Mouse (Mus musculus) limb, embryonic 15.5 days (tissue): Measurements from ENCODE around the gene 5730596B20Rik. TPM values are rescaled to one million over a fixed set of nuclear protein-coding genes. Genes with fewer than 3 reads are reported as not detected.

Experiments
- ATAC-seq: fragments of 200-750 bp; cut with Nextera tagmentation; 2 replicates; pipeline ENCODE4 v1.8.0; 2017; ENCODE audit warnings: low read depth, moderate TSS enrichment; ENCODE audit not compliant: insufficient number of reproducible peaks, low FRiP score, low TSS enrichment
- H3K27ac ChIP-seq: fragments of 300-500 bp; sonication (generic); 2 replicates; pipeline ENCODE4 v1.5.1; 2015; ENCODE audit warnings: moderate library complexity, mild to moderate bottlenecking, inconsistent platforms
- H3K27me3 ChIP-seq: fragments of 300-500 bp; sonication (generic); 2 replicates; pipeline ENCODE4 v1.6.1; 2015; ENCODE audit warnings: inconsistent platforms
- H3K36me3 ChIP-seq: fragments of 300-500 bp; sonication (generic); 2 replicates; pipeline ENCODE4 v1.6.1; 2015; ENCODE audit warnings: inconsistent platforms
- H3K4me1 ChIP-seq: fragments of 300-500 bp; sonication (generic); 2 replicates; pipeline ENCODE4 v1.6.1; 2015; ENCODE audit warnings: inconsistent platforms
- H3K4me2 ChIP-seq: fragments of 300-500 bp; sonication (generic); 2 replicates; pipeline ENCODE4 v1.6.1; 2015; ENCODE audit warnings: mild to moderate bottlenecking, inconsistent platforms
- H3K4me3 ChIP-seq: fragments of 300-500 bp; sonication (generic); 2 replicates; pipeline ENCODE4 v1.5.1; 2015; ENCODE audit warnings: mild to moderate bottlenecking, inconsistent platforms
- H3K9ac ChIP-seq: fragments of 300-500 bp; sonication (generic); 2 replicates; pipeline ENCODE4 v1.6.1; 2015; ENCODE audit warnings: inconsistent platforms
- H3K9me3 ChIP-seq: fragments of 300-500 bp; sonication (generic); 2 replicates; pipeline ENCODE4 v1.6.1; 2016; ENCODE audit warnings: inconsistent platforms
- WGBS: fragments of 180-500 bp; shearing (Covaris S2); methylation state at CpG from one replicate; pipeline ENCODE4 v1.1.7; 2015; 5-methylcytosine and 5-hydroxymethylcytosine counted together
- polyA plus RNA-seq: library from polyadenylated mRNA; unstranded; fragments of >200 nt; fragmentation: Nextera tagmentation; extraction: Ambion mirVana; gene quantifications from 2 replicates; pipeline ENCODE4 v1.2.1, GENCODE M21; 2015

5730596B20Rik gene
- polyA plus RNA-seq, 1 experiment from 2014 or later, result 0.26 TPM

DNA sequence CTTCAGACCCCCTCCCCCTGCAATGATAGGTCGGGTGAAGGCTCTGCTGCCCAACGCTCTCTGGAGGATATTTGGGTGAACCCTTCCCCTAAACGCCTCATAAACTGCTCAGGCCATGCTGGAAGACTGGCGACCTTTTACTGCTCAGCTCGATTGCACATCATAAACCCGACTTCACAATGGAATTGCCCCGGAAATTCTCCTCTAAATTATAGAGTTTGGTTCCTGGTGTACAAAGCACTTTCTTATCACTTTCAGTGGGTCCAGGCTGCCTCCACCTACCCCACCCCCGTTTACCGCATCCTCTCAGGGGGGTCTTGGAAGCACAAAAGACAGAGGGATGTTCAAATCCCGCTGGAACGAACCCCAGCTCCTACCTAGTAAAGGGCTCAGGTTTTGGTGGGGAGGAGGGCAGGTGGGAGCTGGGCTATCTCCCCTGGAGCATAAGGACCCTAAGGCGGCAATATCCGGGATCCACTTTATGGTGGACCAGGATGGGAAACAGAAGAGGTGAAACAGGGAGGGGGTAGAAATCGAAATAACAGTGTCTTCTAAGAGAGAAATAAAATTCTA lies 41.4 kb downstream of the 5730596B20Rik start:
- no peak overlapping the region for H3K4me3 ChIP-seq
- no peak for ATAC-seq
- H3K9me3 ChIP-seq, result no peaks in the 10 kb centered on the region
- H3K9ac ChIP-seq, result no peak overlapping the region
- H3K4me1 ChIP-seq, result peaks cover 51% of the 10 kb centered on the region
- peaks cover 32% of the 10 kb centered on the region for H3K27me3 ChIP-seq
- 0 out of 2 replicates have a peak overlapping the region, but pooled peaks have one; percentile 17 for H3K27ac ChIP-seq
- 43% methylated on average over 14 of the region's 14 CpGs for WGBS
- H3K36me3 ChIP-seq, result no peaks in the 10 kb centered on the region
- H3K4me2 ChIP-seq, result peak overlapping the region; percentile 83; the same call in 1 of the 2 replicates

DNA sequence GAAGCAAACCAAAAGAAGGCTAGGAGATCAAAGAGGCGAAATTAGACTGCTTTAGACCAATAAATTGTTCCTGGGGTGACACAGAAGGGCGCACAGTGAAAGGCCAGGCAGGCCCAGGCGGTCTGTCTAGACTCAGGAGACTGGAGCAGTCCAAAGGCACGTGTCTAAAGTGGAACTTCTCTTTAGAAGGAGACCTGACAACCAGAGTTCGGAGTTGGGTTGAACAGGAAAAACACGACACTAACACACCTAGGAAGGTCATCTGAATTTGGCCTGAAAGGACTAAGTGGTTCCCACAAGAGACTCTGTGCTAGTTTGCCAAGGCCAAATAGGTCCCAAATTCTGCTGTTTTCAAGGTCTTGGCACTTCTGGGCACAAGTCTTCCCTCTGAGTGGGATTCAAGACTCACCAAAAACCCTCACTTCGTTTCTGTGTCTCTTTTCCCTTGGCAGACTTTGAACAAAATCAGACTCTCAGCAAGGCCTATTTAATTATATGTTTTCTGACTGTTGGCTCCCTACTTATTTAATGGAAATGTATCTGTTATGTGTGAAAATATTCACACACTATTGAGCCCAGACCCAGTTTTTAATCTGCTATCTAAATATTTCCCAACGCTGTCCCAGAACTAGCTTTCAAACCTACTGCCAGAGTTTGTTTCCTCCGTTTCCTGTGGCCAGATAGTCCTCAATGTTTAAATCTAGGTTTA lies 42.1 kb downstream of the 5730596B20Rik start:
- H3K9me3 ChIP-seq, result no peaks in the 10 kb centered on the region
- H3K4me1 ChIP-seq, result peaks cover 50% of the 10 kb centered on the region
- ATAC-seq, result no peak
- H3K36me3 ChIP-seq, result no peaks in the 10 kb centered on the region
- peaks cover 30% of the 10 kb centered on the region for H3K27me3 ChIP-seq
- 75% methylated on average over 9 of the region's 9 CpGs for WGBS
- no peak overlapping the region for H3K4me3 ChIP-seq
- no peak overlapping the region for H3K9ac ChIP-seq
- 0 out of 2 replicates have a peak overlapping the region, but pooled peaks have one; percentile 17 for H3K27ac ChIP-seq
- peak overlapping the region; percentile 86 for H3K4me2 ChIP-seq

DNA sequence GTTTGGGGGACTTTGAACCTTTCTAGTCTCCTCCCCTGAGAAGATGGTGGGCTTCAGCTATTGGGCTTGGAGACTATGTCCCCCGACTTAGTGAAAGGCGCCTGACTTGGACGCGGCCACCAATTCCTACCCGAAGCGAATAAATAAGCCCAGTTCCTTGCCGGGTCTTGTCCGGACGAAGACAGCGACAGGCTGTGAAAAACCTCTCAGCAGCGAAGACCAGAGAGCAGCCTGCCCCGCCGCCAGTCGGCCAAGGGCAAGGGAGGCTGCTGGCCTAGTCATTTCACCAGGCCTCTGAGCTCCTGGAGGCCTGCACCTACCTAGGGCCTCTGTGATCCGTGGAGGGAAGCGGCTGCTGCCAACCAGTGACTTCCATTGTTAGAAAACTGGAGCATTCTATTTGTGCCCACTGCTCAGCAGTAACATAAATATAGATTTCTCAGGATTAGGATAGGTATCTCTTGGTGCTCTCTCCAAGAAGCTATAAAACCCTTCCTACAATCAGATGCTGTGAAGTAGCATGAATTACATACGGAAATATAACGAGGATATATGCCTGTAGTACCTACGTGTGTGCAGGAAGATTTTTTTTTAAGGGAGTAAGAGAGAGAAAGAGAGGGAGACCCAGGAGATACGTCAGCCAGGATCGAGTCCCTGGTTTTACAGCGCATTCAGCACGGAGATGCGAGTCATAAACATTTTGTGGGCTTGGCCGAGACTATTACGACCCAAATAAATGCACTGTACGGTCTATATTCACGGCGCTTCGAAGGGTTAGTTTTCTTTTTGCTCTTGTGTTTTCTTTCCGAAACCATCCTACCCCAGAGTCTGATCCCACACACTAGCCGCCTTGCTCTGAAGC lies 42.9 kb downstream of the 5730596B20Rik start:
- WGBS, result 35% methylated on average over 32 of the region's 32 CpGs
- Histone ChIP-seq H3K4me3 (peak overlapping the region; percentile 68), H3K9me3 (no peaks in the 10 kb centered on the region), H3K9ac (no peak overlapping the region), H3K4me1 (peaks cover 50% of the 10 kb centered on the region), H3K4me2 (peak overlapping the region; percentile 86), H3K36me3 (no peaks in the 10 kb centered on the region), H3K27ac (peak overlapping the region; percentile 95; the same call in 1 of the 2 replicates), H3K27me3 (peaks cover 21% of the 10 kb centered on the region)
- ATAC-seq, result no peak

DNA sequence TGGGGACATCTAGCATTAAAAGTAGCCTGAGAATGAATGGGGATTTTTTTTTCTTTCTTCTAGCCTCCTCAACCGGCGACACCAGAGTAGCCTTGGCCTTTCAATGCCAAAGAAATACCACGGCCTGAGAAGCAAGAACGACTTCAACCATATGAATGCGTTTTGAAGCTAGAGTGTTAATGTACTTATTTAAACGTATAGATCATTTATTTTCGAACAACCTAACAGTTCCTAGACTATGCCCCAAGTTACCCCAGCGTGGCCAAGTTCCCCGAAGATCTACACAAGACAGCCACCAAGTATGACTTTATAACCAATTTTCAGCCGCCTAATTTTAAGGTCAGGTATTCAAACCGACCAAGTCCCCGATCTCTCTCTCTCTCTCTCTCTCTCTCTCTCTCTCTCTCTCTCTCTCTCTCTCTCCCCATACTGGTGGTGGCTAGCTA lies 43.6 kb downstream of the 5730596B20Rik start:
- Histone ChIP-seq H3K4me1 (peaks cover 46% of the 10 kb centered on the region), H3K27me3 (peaks cover 16% of the 10 kb centered on the region), H3K9me3 (no peaks in the 10 kb centered on the region), H3K9ac (peak overlapping the region; percentile 66; the same call in 1 of the 2 replicates), H3K4me3 (peak overlapping the region; percentile 68), H3K4me2 (peak overlapping the region; percentile 86), H3K27ac (peak overlapping the region; percentile 95), H3K36me3 (no peaks in the 10 kb centered on the region)
- 13% methylated on average over 12 of the region's 12 CpGs for WGBS
- no peak for ATAC-seq

DNA sequence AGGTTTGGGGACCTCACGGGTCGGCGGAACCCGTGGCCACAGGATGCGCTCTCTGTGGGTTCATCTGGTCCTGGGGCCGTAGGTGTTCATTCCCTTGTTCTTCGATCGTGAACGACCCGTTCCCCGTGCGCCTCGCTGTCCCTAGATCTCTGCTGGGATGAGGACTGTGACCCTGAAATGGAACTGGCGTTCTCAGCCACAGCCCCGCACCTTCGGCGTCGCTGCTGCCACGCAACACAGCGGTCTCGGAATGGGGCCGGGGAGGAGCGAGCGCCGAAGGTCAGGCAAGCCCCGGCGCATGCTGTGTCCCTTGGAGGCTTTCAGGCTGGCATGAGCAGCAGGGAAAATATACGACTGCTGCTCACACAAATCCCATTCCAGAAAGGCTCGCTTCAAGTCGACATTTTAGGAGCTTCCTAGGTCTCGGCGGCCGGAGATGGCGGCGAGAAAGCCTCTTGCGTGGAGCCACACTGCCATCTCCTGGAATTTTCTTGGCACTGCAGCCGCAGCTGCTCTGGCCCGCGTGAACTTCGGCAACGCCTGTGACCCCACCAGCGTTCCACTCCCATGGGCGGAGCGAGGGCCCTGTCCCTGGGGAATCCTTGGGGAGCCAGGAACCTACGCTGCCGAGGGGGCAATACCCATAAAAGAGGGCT lies 44.2 kb downstream of the 5730596B20Rik start, which contains the start of gene Hoxa7:
Gene Hoxa7, minus strand, starts transcription at position 518 of the 656 bp plus-strand sequence.
- H3K36me3 ChIP-seq, result no peaks in the 10 kb centered on the region
- H3K4me1 ChIP-seq, result peaks cover 41% of the 10 kb centered on the region
- peak within 1 kb of the TSS; percentile 86 for H3K4me2 ChIP-seq
- H3K27me3 ChIP-seq, result peaks cover 12% of the 10 kb centered on the region
- WGBS, result 2% methylated on average over 46 of the region's 46 CpGs
- peak within 1 kb of the TSS; percentile 66 for H3K9ac ChIP-seq
- no peaks in the 10 kb centered on the region for H3K9me3 ChIP-seq
- ATAC-seq, result peak; percentile 54
- H3K4me3 ChIP-seq, result peak within 1 kb of the TSS; percentile 68
- peak within 1 kb of the TSS; percentile 95 for H3K27ac ChIP-seq

DNA sequence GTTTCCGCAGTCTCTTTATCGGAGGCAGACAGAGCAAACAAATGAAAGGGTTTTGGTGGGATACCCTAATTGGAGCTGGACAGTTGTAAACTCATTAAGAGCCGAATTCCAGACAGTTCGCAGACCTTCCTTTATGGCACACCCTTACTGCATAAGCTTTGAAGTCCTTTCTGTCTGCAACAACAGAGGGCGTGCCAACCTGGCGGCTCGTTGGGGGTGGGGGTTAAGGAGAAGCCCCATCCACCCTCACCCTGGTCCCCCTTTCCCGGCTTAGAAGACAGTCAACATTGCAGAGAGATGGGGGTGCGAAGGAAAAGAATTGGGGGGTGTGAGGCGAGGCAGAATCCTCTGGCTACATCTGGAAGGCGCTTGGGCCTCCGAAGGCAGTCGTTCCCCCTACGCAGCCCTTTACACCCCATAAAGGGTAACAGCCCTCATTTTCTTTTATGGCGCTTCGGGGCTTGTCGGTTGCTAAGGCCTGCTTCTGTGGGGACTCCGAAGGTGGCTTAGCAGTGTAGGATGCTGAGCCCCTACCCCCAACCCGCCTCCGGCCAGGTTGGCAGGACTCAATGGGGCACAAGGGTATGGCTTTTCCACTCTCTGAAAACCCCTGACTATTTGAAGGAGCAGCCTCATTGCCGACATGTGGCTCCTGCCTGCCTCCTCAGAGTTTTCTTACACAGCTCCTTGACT lies 44.8 kb downstream of the 5730596B20Rik start:
- Histone ChIP-seq H3K4me3 (peak overlapping the region; percentile 68), H3K36me3 (no peaks in the 10 kb centered on the region), H3K4me2 (peak overlapping the region; percentile 86), H3K27ac (peak overlapping the region; percentile 95), H3K27me3 (peaks cover 12% of the 10 kb centered on the region), H3K9me3 (no peaks in the 10 kb centered on the region), H3K9ac (peak overlapping the region; percentile 66; the same call in 1 of the 2 replicates), H3K4me1 (peaks cover 43% of the 10 kb centered on the region)
- 2% methylated on average over 21 of the region's 21 CpGs for WGBS
- ATAC-seq, result peak; percentile 63

DNA sequence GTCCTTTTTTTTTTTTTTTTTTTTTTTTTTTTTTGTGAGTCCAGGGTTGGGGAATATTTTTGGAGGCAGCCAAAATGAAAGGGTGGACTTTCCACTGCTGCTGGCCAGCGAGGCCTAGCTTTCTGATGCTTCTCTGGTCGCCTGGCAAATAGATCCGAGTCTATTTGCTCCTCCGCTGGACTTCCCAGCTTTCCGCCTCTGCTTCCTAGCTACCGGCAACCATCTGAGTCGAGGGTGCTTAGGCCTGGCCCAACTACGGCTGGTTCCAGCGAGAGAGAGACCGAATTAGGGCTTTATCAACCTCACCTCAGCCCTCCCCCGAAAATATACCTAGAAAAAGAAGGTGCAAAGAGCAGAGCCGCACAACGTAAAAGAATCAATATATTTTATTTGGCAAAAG lies 45.4 kb downstream of the 5730596B20Rik start:
- Histone ChIP-seq H3K4me1 (peaks cover 41% of the 10 kb centered on the region), H3K9ac (peak overlapping the region; percentile 24), H3K27ac (peak overlapping the region; percentile 95), H3K4me2 (peak overlapping the region; percentile 86), H3K9me3 (no peaks in the 10 kb centered on the region), H3K27me3 (peaks cover 12% of the 10 kb centered on the region), H3K4me3 (peak overlapping the region; percentile 68), H3K36me3 (no peaks in the 10 kb centered on the region)
- no peak for ATAC-seq
- 7% methylated on average over 13 of the region's 13 CpGs for WGBS

DNA sequence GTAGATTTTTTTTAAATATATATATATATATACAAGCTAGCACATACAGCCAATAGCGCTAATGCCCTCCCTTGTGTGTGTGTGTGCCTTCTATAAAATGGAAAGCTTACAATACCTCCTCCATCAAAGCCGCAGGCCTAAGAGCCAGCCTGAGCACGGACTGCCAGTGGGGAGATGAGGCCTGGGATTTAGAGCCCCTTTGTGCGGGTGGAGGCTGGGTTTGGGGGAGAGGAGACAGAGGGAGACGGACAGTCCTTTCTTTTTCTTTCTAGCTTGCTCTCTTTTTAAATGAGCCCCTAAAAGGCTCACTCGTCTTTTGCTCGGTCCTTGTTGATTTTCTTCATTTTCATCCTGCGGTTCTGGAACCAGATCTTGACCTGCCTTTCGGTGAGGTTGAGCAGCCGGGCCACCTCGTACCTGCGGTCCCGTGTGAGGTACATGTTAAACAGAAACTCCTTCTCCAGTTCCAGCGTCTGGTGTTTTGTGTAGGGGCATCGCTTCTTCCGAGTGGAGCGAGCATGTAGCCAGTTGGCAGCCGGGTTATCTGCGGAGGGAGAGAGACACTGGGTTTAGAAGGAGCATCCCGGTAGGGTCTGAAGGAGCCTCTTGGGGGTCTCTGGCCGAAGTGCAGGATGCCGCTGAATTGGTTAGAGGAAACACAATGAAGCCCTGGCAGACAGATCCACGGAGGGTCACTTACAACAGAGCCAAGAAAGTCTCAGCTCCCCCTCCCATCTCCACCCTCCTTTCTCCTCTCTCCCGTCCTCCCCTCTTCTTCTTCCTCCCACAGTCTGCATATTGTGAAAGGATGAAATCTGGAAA lies 46.9 kb downstream of the 5730596B20Rik start:
- peak overlapping the region; percentile 86 for H3K4me2 ChIP-seq
- H3K4me1 ChIP-seq, result peaks cover 31% of the 10 kb centered on the region
- peaks cover 8% of the 10 kb centered on the region for H3K27me3 ChIP-seq
- H3K27ac ChIP-seq, result peak overlapping the region; percentile 95
- 2% methylated on average over 24 of the region's 24 CpGs for WGBS
- H3K4me3 ChIP-seq, result peak overlapping the region; percentile 68
- ATAC-seq, result no peak
- no peaks in the 10 kb centered on the region for H3K9me3 ChIP-seq
- H3K9ac ChIP-seq, result peak overlapping the region; percentile 83
- H3K36me3 ChIP-seq, result no peaks in the 10 kb centered on the region

DNA sequence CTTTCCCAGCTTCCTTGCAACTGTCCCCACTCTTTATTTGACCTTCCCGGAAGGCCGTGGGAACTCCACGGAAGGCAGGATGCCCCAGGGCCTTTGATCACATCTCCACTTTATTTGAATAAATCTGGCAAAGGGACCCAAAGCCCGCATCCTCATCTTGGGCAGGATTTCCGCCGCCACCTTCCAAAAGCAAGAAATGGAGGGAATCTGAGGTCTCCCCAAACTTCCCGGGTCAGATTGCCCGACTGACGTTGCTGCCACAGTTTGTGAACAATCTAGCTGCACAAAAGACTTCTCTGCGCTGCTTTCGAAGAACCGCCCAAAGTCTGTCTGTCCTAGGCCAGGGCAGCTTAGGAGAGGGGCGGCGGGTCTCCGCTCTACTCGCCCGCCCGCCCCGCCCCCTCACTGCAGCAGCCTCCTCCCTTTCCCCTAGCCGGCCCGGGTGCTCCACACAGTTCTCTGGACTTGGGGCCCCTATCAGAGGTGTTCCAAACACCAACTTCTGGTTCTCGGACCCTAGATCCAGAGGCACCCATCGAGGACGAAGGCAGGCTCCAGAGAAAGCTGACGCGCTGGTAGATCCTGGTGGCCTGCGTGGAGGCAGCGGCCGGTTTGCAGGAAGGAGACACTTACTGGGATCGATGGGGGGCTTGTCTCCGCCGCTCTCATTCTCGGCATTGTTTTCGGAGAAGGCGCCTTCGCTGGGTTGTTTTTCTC lies 47.8 kb downstream of the 5730596B20Rik start:
- Histone ChIP-seq H3K4me2 (peak overlapping the region; percentile 86), H3K9me3 (no peaks in the 10 kb centered on the region), H3K4me3 (peak overlapping the region; percentile 68), H3K4me1 (peaks cover 27% of the 10 kb centered on the region), H3K9ac (peak overlapping the region; percentile 83), H3K36me3 (no peaks in the 10 kb centered on the region), H3K27ac (peak overlapping the region; percentile 95), H3K27me3 (peaks cover under 1% of the 10 kb centered on the region; the same call in 1 of the 2 replicates)
- ATAC-seq, result no peak
- WGBS, result 1% methylated on average over 34 of the region's 36 CpGs
